In genomic region chr16:66748533-66748932, GRCm38 (mm10) we compare ENCODE assay signal across 17 mouse cellular contexts.
A peak's percentile ranks its signal among the peaks of the same experiment; 100 is the strongest.
DNase-seq lines count a peak whose midpoint lies in the region; ATAC-seq lines count a peak whose summit lies in the region.
"Had no signal": no experiment of that assay in that cellular context is flagged by ENCODE, and none has a peak within 500 bp of the region (broad histone marks: within the 10 kb centered on the region; RNA-seq: fewer than 3 reads in every experiment).

No protein-coding gene starts in this region.

- DNase-seq in frontal cortex, postnatal 10 days (ENCODE audit: low spot score in 2 of 2), result no peak
- peak; percentile 29 for DNase-seq in left cerebral cortex, adult 11 months (ENCODE audit: low spot score)
- no peak for DNase-seq in left cerebral cortex, postnatal 4 days
- peak; percentile 25 for DNase-seq in right cerebral cortex, postnatal 25 days
- no peak for DNase-seq in right cerebral cortex, postnatal 10 days (ENCODE audit: low spot score in 2 of 2)
- DNase-seq in adrenal gland, postnatal 36 days, result no peak
- DNase-seq: adrenal gland, postnatal 10 days; cerebellum, adult 18-20 months; cerebellum, adult 9-11 months; cerebellum, postnatal 36 days; forebrain, postnatal 0 days; gastrocnemius, postnatal 36 days; heart, adult 11 months; heart, postnatal 36 days had no signal

- intact Hi-C loops in left cerebral cortex, postnatal 4 days (cut with DNase I), result no loop called here

- peak; percentile 97 for ATAC-seq in frontal cortex, adult (ENCODE audit: low TSS enrichment)
- ATAC-seq in inflammation-experienced regulatory T-cells, adult 6 months, result no peak
- ATAC-seq: forebrain, embryonic 13.5 days; forebrain, postnatal 0 days had no signal

Comparison
In these comparisons a context has a peak if more than half of its experiments do, and no peak if none do; other contexts are left out.
1. DNase-seq: peak in left cerebral cortex, adult 11 months (single experiment) and right cerebral cortex, postnatal 25 days (single experiment); none in frontal cortex, postnatal 10 days (0 of 2), left cerebral cortex, postnatal 4 days (single experiment), right cerebral cortex, postnatal 10 days (0 of 2) and adrenal gland, postnatal 36 days (0 of 2).